Mouse (Mus musculus): Measurements from ENCODE around the gene Morf4l1. TPM values are rescaled to one million over a fixed set of nuclear protein-coding genes. Genes with fewer than 3 reads are reported as not detected.

Morf4l1 gene
- polyA plus RNA-seq, 1 experiment from 2014 or later = 502 TPM

DNA sequence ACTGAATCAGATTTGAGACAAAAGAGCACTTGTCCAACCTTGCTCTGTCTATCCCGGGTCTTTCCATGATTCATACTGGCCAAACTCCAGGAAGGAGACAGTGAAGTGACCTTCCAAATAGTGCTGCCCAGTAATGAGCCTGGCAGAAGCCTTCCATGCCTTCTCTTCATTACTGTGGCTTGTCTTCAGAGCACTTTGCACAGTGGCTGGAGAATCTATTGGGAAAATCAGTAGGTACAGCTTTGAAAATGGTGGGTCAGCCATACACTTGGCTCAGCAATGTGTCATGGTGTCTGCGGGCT is 54.0 kb downstream of the Morf4l1 start:
- ATAC-seq (ENCODE audit: insufficient read depth, low FRiP score, low TSS enrichment) = no peak

GRCm38 (mm10) chr9:90059828-90060573 is 54.6 kb downstream of the Morf4l1 start:
- H3K4me1 ChIP-seq (ENCODE audit: control insufficient read depth, insufficient read depth, low read length) = no peaks in the 10 kb centered on the region
- no peak overlapping the region for H3K9ac ChIP-seq (ENCODE audit: low read length)
- no peak overlapping the region for H3K4me2 ChIP-seq (ENCODE audit: low read depth)
- no peaks in the 10 kb centered on the region for H3K36me3 ChIP-seq (ENCODE audit: control insufficient read depth, insufficient read depth, low read length)
- WGBS = 88% methylated on average over 9 of the region's 9 CpGs
- H3K9me3 ChIP-seq (ENCODE audit: control insufficient read depth, low read length) = no peaks in the 10 kb centered on the region
- H3K27me3 ChIP-seq (ENCODE audit: control insufficient read depth, insufficient read depth, low read length) = no peaks in the 10 kb centered on the region
- H3K4me3 ChIP-seq (ENCODE audit: low read depth, low read length) = no peak overlapping the region
- no peak for ATAC-seq (ENCODE audit: insufficient read depth, low FRiP score, low TSS enrichment)
- DNase-seq (ENCODE audit: low spot score) = no peak
- no peak overlapping the region for H3K27ac ChIP-seq (ENCODE audit: low read depth, low read length)

More for the DNA sequence above, 54.0 kb downstream of the Morf4l1 start:
- Histone ChIP-seq H3K4me1 (ENCODE audit: control insufficient read depth, insufficient read depth, low read length) (no peaks in the 10 kb centered on the region), H3K9me3 (ENCODE audit: control insufficient read depth, low read length) (no peaks in the 10 kb centered on the region), H3K4me3 (ENCODE audit: low read depth, low read length) (no peak overlapping the region), H3K4me2 (ENCODE audit: low read depth) (no peak overlapping the region), H3K27ac (ENCODE audit: low read depth, low read length) (no peak overlapping the region), H3K27me3 (ENCODE audit: control insufficient read depth, insufficient read depth, low read length) (no peaks in the 10 kb centered on the region), H3K36me3 (ENCODE audit: control insufficient read depth, insufficient read depth, low read length) (no peaks in the 10 kb centered on the region), H3K9ac (ENCODE audit: low read length) (no peak overlapping the region)
- 84% methylated on average over 2 of the region's 2 CpGs for WGBS
- DNase-seq (ENCODE audit: low spot score) = no peak

DNA sequence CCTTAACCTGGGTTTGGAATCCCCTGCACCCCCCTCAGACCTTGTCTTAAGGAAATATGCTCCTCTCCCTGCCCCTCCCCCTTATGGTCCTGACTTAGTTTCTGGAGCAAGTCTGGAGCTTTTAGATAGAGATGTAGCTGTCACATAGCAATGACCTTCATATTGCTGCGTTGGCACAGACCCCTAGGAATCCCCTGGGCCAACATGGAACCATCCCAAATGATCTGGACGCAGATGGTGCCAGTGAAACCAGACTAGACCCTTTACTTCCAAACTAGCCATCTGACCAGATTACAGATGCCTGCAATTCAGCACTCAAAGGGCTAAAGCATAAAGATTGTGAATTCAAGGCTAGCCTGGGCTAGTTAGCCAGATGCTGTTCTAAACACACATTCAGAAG is 57.9 kb downstream of the Morf4l1 start:
- 86% methylated on average over 2 of the region's 2 CpGs for WGBS
- H3K4me3 ChIP-seq (ENCODE audit: low read depth, low read length) = no peak overlapping the region

DNA sequence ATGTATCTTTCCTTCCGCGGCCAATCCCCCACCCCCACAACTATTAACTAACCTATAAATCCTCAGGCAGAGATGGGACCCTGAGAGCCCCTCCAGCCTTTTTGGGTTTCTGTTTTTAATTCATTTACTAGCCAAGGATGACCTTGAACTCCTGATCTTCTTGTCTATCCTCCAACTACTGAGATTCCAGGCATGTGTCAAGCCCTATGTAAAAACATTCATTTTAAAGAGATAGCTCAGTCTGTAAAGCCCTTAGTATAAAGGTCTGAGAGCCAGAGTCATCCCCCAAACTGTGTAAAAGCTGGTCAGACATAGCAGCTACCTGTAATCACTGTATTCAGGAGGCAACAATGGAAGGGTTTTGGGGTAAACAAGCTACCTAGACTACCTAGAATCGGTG is 58.7 kb downstream of the Morf4l1 start:
- Histone ChIP-seq H3K4me1 (ENCODE audit: control insufficient read depth, insufficient read depth, low read length) (no peaks in the 10 kb centered on the region), H3K27me3 (ENCODE audit: control insufficient read depth, insufficient read depth, low read length) (no peaks in the 10 kb centered on the region), H3K27ac (ENCODE audit: low read depth, low read length) (no peak overlapping the region), H3K36me3 (ENCODE audit: control insufficient read depth, insufficient read depth, low read length) (no peaks in the 10 kb centered on the region), H3K9me3 (ENCODE audit: control insufficient read depth, low read length) (no peaks in the 10 kb centered on the region), H3K4me3 (ENCODE audit: low read depth, low read length) (no peak overlapping the region), H3K4me2 (ENCODE audit: low read depth) (no peak overlapping the region), H3K9ac (ENCODE audit: low read length) (no peak overlapping the region)
- ATAC-seq (ENCODE audit: insufficient read depth, low FRiP score, low TSS enrichment) (no peak), DNase-seq (ENCODE audit: low spot score) (no peak)
- 80% methylated on average over 3 of the region's 3 CpGs for WGBS

More for the DNA sequence above, 57.9 kb downstream of the Morf4l1 start:
- DNase-seq (ENCODE audit: low spot score) = no peak
- no peak for ATAC-seq (ENCODE audit: insufficient read depth, low FRiP score, low TSS enrichment)
- H3K9me3 ChIP-seq (ENCODE audit: control insufficient read depth, low read length) = no peaks in the 10 kb centered on the region
- H3K27ac ChIP-seq (ENCODE audit: low read depth, low read length) = no peak overlapping the region
- no peaks in the 10 kb centered on the region for H3K27me3 ChIP-seq (ENCODE audit: control insufficient read depth, insufficient read depth, low read length)
- H3K36me3 ChIP-seq (ENCODE audit: control insufficient read depth, insufficient read depth, low read length) = no peaks in the 10 kb centered on the region
- no peaks in the 10 kb centered on the region for H3K4me1 ChIP-seq (ENCODE audit: control insufficient read depth, insufficient read depth, low read length)
- no peak overlapping the region for H3K9ac ChIP-seq (ENCODE audit: low read length)
- H3K4me2 ChIP-seq (ENCODE audit: low read depth) = no peak overlapping the region

GRCm38 (mm10) chr9:90055409-90055808 is 59.2 kb downstream of the Morf4l1 start:
- Histone ChIP-seq H3K27ac (ENCODE audit: low read depth, low read length) (no peak overlapping the region), H3K4me2 (ENCODE audit: low read depth) (no peak overlapping the region), H3K9ac (ENCODE audit: low read length) (no peak overlapping the region), H3K4me3 (ENCODE audit: low read depth, low read length) (no peak overlapping the region), H3K27me3 (ENCODE audit: control insufficient read depth, insufficient read depth, low read length) (no peaks in the 10 kb centered on the region), H3K9me3 (ENCODE audit: control insufficient read depth, low read length) (no peaks in the 10 kb centered on the region), H3K36me3 (ENCODE audit: control insufficient read depth, insufficient read depth, low read length) (no peaks in the 10 kb centered on the region), H3K4me1 (ENCODE audit: control insufficient read depth, insufficient read depth, low read length) (no peaks in the 10 kb centered on the region)
- DNase-seq (ENCODE audit: low spot score) = no peak
- WGBS = 59% methylated on average over 5 of the region's 5 CpGs
- ATAC-seq (ENCODE audit: insufficient read depth, low FRiP score, low TSS enrichment) = no peak

- peak; percentile 62 for DNase-seq (ENCODE audit: low spot score)
- Histone ChIP-seq H3K27ac (ENCODE audit: low read depth, low read length) (no peak overlapping the region), H3K4me2 (ENCODE audit: low read depth) (peak overlapping the region; percentile 79), H3K4me3 (ENCODE audit: low read depth, low read length) (peak overlapping the region; percentile 38), H3K9ac (ENCODE audit: low read length) (peak overlapping the region; percentile 44), H3K9me3 (ENCODE audit: control insufficient read depth, low read length) (no peaks in the 10 kb centered on the region), H3K36me3 (ENCODE audit: control insufficient read depth, insufficient read depth, low read length) (no peaks in the 10 kb centered on the region), H3K4me1 (ENCODE audit: control insufficient read depth, insufficient read depth, low read length) (no peaks in the 10 kb centered on the region), H3K27me3 (ENCODE audit: control insufficient read depth, insufficient read depth, low read length) (no peaks in the 10 kb centered on the region)
- under 1% methylated on average over 37 of the region's 37 CpGs for WGBS
- peak; percentile 75 for ATAC-seq (ENCODE audit: insufficient read depth, low FRiP score, low TSS enrichment)
Observed at GRCm38 (mm10) chr9:90054371-90055145, 60.0 kb downstream of the Morf4l1 start.

DNA sequence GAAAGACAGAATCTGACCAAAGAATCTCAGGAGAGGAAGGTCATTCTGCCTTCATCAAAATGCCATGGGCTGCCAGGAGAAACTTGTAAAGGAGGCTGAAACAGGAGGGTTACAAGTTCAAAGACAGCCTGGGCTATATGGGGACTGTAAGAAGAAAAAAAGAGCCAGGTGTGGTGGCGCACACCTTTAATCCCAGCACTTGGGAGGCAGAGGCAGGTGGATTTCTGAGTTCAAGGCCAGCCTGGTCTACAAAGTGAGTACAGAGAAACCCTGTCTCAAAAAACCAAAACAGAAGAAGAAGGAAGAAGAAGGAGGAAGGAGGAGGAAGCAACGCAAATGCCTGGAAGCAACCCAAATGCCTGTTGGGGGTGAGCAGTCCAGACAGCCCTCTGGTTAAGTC is 60.7 kb downstream of the Morf4l1 start, which contains the start of gene Ctsh:
Gene Ctsh (plus strand): TSS at position 301 of the 400 bp plus-strand sequence.
- Histone ChIP-seq H3K4me2 (ENCODE audit: low read depth) (peak within 1 kb of the TSS; percentile 79), H3K9ac (ENCODE audit: low read length) (peak within 1 kb of the TSS; percentile 44), H3K4me1 (ENCODE audit: control insufficient read depth, insufficient read depth, low read length) (no peaks in the 10 kb centered on the region), H3K27me3 (ENCODE audit: control insufficient read depth, insufficient read depth, low read length) (no peaks in the 10 kb centered on the region), H3K27ac (ENCODE audit: low read depth, low read length) (no peak within 1 kb of the TSS), H3K4me3 (ENCODE audit: low read depth, low read length) (peak within 1 kb of the TSS; percentile 38), H3K36me3 (ENCODE audit: control insufficient read depth, insufficient read depth, low read length) (no peaks in the 10 kb centered on the region), H3K9me3 (ENCODE audit: control insufficient read depth, low read length) (no peaks in the 10 kb centered on the region)
- DNase-seq (ENCODE audit: low spot score) = no peak
- WGBS = 83% methylated on average over 2 of the region's 2 CpGs
- ATAC-seq (ENCODE audit: insufficient read depth, low FRiP score, low TSS enrichment) = no peak

- H3K4me2 ChIP-seq (ENCODE audit: low read depth) = no peak overlapping the region
- no peaks in the 10 kb centered on the region for H3K27me3 ChIP-seq (ENCODE audit: control insufficient read depth, insufficient read depth, low read length)
- no peak overlapping the region for H3K27ac ChIP-seq (ENCODE audit: low read depth, low read length)
- no peak for DNase-seq (ENCODE audit: low spot score)
- 74% methylated on average over 5 of the region's 5 CpGs for WGBS
- no peaks in the 10 kb centered on the region for H3K36me3 ChIP-seq (ENCODE audit: control insufficient read depth, insufficient read depth, low read length)
- no peak overlapping the region for H3K4me3 ChIP-seq (ENCODE audit: low read depth, low read length)
- no peak overlapping the region for H3K9ac ChIP-seq (ENCODE audit: low read length)
- H3K9me3 ChIP-seq (ENCODE audit: control insufficient read depth, low read length) = no peaks in the 10 kb centered on the region
- no peak for ATAC-seq (ENCODE audit: insufficient read depth, low FRiP score, low TSS enrichment)
- no peaks in the 10 kb centered on the region for H3K4me1 ChIP-seq (ENCODE audit: control insufficient read depth, insufficient read depth, low read length)
Observed at GRCm38 (mm10) chr9:90047937-90048627, 66.5 kb downstream of the Morf4l1 start.
